Mouse (Mus musculus) heart, adult 8-10 months (tissue): Measurements from ENCODE around the gene Clns1a. TPM values are rescaled to one million over a fixed set of nuclear protein-coding genes. Genes with fewer than 3 reads are reported as not detected.

Experiments used
- DNase-seq: peaks from one replicate; pipeline ENCODE4 v3.0.0; 2022; ENCODE audit warnings: low spot score
- total RNA-seq, 4 experiments: library from RNA; stranded (reverse); gene quantifications; 2 replicates each; pipeline ENCODE4 v1.2.4; 2022

Clns1a gene
- total RNA-seq = 10 to 100 TPM; 27.4 to 29.8 (median 28.3) TPM

GRCm38 (mm10) chr7:97696506-97697254 lies at the start of gene Clns1a:
Clns1a (plus strand) TSS chr7:97696634.
- peak; percentile 94 for DNase-seq

- DNase-seq = no peak
Measured at GRCm38 (mm10) chr7:97647656-97648055, 48.8 kb upstream of the Clns1a start.

DNA sequence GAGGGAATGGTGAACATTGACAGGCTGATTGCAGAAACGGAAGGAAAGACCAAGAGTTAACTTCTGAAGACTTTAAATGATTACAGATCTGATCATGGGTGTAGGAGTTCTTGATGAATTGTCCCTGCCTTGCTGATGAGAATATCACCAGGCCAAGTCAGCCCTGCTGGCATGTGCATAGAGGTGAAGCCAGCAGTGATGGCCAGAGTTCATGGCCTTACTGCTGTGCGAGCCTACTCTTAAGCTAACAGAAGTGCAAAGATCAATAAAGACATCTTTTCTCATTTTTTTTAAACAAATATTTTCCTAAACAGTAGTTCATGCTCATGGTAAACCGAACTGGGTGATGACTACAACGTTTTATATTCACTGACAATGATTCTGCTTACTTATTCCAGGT lies 45.7 kb upstream of the Clns1a start:
- DNase-seq = no peak

- DNase-seq = no peak
Measured at GRCm38 (mm10) chr7:97656144-97656543, 40.3 kb upstream of the Clns1a start.

DNA sequence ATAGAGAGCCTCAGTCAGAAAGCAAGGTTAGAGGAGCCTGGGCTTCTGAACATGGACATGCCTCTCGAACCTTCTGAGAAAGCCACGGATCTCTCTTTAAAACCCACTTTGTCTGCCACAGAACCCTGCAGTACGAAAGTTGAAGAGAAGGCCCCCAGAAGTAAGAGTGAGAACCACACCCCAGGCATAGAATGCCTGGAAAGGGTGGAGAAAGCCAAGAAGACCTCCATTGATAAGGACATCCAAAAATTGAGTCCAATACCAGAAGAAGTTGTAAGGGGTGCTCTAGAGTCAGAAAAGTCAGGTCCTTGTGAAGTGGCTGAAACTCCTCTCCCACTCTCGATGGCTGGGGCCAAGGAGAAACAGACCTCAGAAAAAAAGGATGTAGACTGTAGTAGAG lies 34.8 kb upstream of the Clns1a start:
- DNase-seq = no peak

- peak; percentile 16 for DNase-seq
Measured at GRCm38 (mm10) chr7:97679239-97679638, 17.2 kb upstream of the Clns1a start.

- DNase-seq = no peak
Measured at GRCm38 (mm10) chr7:97687831-97688230, 8.6 kb upstream of the Clns1a start.

DNA sequence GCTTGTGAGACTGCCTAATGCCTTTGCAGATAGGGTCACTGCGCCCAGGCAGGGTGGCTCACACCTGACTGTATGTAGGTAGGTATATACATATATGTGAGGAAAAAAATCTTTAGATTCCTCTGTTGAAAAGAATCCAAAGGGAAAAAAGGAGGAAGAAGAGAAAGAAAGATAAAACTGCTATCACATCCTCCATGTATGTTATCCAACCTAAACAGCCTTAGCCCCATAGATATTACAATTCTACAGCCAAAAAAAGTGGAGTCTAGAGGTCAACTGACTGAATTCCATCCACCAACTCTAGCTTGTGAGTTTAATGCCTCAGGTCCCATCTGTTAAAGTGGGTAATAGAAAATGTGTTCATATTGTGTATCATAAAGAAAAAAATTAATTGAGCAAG lies 993 bp upstream of the Clns1a start:
- no peak for DNase-seq

- DNase-seq = no peak
Measured at GRCm38 (mm10) chr7:97696133-97696505, 315 bp upstream of the Clns1a start.

DNA sequence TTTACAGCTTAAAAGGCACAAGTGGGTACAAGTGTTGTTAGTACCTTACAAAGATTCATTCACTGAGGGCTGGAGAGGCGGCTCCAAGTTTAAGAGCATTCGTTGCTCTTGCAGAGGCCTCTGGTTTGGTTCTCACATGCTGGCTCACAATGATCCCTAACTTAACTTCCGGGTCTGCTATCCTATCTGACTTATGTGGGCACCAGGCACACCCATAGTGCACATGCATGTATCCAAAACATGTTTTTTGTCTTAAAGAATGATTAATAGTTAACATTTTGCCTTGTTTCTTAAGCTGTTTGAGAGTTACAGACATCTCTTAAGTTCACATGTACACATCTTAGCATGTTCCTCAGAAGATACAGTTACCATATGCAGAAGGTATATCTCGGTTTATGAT lies 3.7 kb downstream of the Clns1a start:
- DNase-seq = no peak

- DNase-seq = no peak
Measured at GRCm38 (mm10) chr7:97701106-97701505, 4.7 kb downstream of the Clns1a start.

GRCm38 (mm10) chr7:97707123-97707522 lies 10.7 kb downstream of the Clns1a start:
- DNase-seq = no peak

- no peak for DNase-seq
Measured at GRCm38 (mm10) chr7:97707809-97708208, 11.4 kb downstream of the Clns1a start.

GRCm38 (mm10) chr7:97709204-97709603 lies 12.8 kb downstream of the Clns1a start:
- no peak for DNase-seq

GRCm38 (mm10) chr7:97714651-97715050 lies 18.2 kb downstream of the Clns1a start:
- DNase-seq = no peak

DNA sequence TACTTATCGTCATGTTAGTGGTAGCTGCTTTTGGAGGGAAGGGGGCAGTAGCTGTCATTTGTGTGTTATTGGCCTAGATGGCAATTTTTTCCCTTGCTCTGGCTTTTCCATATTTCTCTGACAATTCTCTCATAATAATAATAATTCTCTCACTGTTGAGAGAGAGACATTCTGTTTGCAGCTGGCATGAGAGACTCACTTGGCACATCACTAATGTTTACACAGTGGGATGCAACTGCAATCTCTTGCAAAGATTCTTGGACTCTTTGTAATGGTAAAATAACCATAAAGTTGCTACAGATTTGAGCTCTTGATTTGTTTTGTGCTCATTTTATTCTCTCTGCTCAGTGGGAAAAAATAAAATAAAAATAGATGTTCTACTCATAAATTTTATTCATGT lies 20.9 kb downstream of the Clns1a start:
- no peak for DNase-seq

DNA sequence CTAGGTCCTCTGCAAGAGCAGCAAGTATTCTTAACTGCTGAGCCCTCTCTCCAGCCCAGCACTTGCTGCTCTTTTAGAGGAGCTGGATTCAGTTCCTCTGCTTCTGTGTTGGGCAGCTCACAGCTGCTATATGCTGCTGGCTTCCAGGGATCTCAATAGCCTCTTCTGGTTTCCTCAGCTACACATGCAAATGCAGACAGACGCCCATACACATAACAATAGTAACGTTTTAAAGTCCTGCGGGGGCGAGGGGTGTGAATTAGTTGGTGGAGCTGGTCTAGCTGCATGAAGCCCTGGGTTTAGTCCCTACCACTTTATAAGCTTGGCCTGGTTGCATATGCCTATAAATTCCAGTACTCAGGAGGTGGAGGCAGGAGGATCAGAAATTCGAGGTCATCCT lies 22.6 kb downstream of the Clns1a start:
- DNase-seq = no peak

DNA sequence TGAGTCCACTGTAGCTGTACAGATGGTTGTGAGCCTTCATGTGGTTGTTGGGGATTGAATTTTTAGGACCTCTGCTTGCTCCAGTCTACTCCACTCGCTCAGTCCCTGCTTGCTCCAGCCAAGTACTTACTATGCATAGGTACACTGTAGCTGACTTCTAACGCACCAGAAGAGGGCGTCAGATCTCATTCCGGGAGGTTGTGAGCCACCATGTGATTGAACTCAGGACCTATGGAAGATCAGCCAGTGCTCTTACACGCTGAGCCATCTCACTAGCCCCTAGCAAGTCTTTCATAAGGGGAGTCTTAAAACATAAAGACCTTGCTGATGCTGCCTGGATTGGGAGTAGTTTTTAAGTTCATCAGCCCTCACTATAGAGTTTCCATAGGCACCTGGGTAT lies 23.7 kb downstream of the Clns1a start:
- DNase-seq = no peak

- no peak for DNase-seq
Measured at GRCm38 (mm10) chr7:97722278-97722918, 26.0 kb downstream of the Clns1a start.

- DNase-seq = no peak
Measured at GRCm38 (mm10) chr7:97723646-97724538, 27.5 kb downstream of the Clns1a start.

DNA sequence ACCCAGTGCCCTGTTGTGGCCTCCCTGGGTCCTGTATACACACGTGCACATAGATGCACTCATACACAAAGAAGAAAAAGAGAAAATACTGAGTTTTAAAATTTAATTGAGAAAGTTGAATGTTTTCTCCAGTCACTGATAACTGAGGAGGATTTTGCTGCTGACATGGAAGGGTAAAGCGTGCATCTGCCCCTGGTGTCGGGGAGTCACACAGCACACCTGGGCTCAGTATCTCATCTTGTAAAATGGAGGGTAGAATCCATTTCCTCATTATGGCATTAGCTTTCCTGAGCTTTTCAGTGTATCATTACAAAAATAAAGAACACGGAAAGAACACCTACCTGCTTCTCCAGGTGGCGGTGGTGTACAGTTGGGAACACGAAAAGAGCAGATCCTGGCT lies 29.0 kb downstream of the Clns1a start:
- DNase-seq = no peak

- DNase-seq = no peak
Measured at GRCm38 (mm10) chr7:97726080-97726479, 29.6 kb downstream of the Clns1a start.
